Mouse (Mus musculus): ENCODE measurements around the gene B9d2. TPM values are rescaled to one million over a fixed set of nuclear protein-coding genes. Genes with fewer than 3 reads are reported as not detected.

The B9d2 gene
- polyA plus RNA-seq, 1 experiment from 2014 or later = 30.7 TPM

DNA sequence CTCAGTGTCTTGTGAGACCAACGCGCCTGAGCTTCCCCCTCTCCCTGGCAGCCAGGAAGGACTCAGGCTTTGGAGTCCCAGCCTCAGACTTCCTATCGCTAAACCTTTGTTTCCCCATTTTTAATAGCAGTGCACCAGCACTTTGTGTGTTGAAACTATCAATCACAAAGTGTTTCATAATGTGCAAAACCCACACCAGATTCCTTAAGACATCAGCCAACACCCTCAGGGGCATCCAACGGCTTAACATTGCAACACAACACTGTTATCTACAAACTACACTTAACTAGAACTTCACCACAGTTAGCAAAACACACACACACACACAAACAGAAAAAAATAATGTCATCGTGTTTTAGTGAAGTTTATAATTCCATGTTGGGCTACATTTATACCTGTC lies 30.7 kb upstream of the B9d2 start:
- no peak overlapping the region for H3K4me3 ChIP-seq (ENCODE audit: low read depth, low read length)
- WGBS = 89% methylated on average over 5 of the region's 5 CpGs
- H3K9ac ChIP-seq (ENCODE audit: low read length) = no peak overlapping the region
- H3K4me1 ChIP-seq (ENCODE audit: control insufficient read depth, insufficient read depth, low read length) = no peaks in the 10 kb centered on the region
- H3K27me3 ChIP-seq (ENCODE audit: control insufficient read depth, insufficient read depth, low read length) = no peaks in the 10 kb centered on the region
- H3K4me2 ChIP-seq = no peak overlapping the region
- no peaks in the 10 kb centered on the region for H3K36me3 ChIP-seq (ENCODE audit: control insufficient read depth, insufficient read depth, low read length)
- ATAC-seq (ENCODE audit: low FRiP score) (no peak), DNase-seq (ENCODE audit: low spot score, missing footprints) (no peak)
- no peaks in the 10 kb centered on the region for H3K9me3 ChIP-seq (ENCODE audit: control insufficient read depth, low read length)
- H3K27ac ChIP-seq (ENCODE audit: low read depth, low read length) = no peak overlapping the region

DNA sequence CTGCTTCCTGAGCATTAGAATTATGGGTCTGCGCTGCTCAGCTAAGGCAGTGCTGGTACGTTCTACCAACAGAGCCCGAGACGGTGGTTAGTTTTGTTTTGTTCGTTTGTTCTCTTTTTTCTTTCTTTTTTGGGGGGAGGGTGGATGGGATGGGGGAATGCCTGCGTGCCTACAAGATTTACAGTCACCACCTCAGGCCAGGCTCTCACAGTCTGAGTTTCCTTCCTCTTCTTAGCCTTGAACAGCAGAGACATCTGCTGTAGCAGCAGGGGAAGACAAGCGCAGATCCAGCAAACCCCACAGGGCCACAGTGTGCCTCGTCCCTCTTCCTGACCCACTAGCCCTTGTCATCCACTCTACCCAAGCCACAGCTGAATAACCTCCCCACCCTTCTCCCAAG lies 29.3 kb upstream of the B9d2 start:
- Histone ChIP-seq H3K27ac (ENCODE audit: low read depth, low read length) (no peak overlapping the region), H3K4me2 (no peak overlapping the region), H3K4me3 (ENCODE audit: low read depth, low read length) (no peak overlapping the region), H3K36me3 (ENCODE audit: control insufficient read depth, insufficient read depth, low read length) (no peaks in the 10 kb centered on the region), H3K9ac (ENCODE audit: low read length) (no peak overlapping the region), H3K9me3 (ENCODE audit: control insufficient read depth, low read length) (no peaks in the 10 kb centered on the region), H3K27me3 (ENCODE audit: control insufficient read depth, insufficient read depth, low read length) (no peaks in the 10 kb centered on the region), H3K4me1 (ENCODE audit: control insufficient read depth, insufficient read depth, low read length) (no peaks in the 10 kb centered on the region)
- DNase-seq (ENCODE audit: low spot score, missing footprints) (peak; percentile 47), ATAC-seq (ENCODE audit: low FRiP score) (no peak)
- WGBS = 91% methylated on average over 8 of the region's 8 CpGs

DNA sequence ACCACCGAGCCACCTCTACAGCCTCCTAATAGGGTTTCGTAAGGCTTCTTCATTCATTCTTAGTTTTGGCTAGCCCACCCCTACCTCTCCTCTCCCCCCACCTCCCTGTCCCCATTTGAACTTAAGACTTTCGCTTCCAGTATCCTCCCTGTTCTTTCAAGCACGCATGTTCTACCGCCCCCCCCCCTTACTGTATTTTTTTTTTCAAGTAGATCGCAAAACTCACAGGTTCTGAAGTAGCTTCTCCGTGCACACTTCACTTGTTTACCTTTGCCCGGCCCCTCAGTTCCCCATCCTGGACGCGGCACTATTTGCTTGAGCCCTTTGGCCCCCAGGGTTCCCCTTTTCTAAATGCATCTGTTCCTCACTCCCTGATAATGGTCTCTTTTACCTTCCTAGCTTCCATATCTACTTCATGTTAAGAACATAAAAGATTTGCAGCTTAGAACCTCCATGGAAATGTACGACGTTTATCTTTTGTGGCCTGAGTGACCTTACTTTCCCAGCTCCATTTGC lies 28.3 kb upstream of the B9d2 start:
- no peak overlapping the region for H3K4me3 ChIP-seq (ENCODE audit: low read depth, low read length)
- peaks cover under 1% of the 10 kb centered on the region; the same call in 1 of the 2 replicates for H3K4me1 ChIP-seq (ENCODE audit: control insufficient read depth, insufficient read depth, low read length)
- no peak for ATAC-seq (ENCODE audit: low FRiP score)
- H3K9ac ChIP-seq (ENCODE audit: low read length) = no peak overlapping the region
- H3K36me3 ChIP-seq (ENCODE audit: control insufficient read depth, insufficient read depth, low read length) = no peaks in the 10 kb centered on the region
- WGBS = 92% methylated on average over 12 of the region's 12 CpGs
- peak; percentile 35 for DNase-seq (ENCODE audit: low spot score, missing footprints)
- no peak overlapping the region for H3K4me2 ChIP-seq
- no peaks in the 10 kb centered on the region for H3K27me3 ChIP-seq (ENCODE audit: control insufficient read depth, insufficient read depth, low read length)
- H3K9me3 ChIP-seq (ENCODE audit: control insufficient read depth, low read length) = no peaks in the 10 kb centered on the region
- H3K27ac ChIP-seq (ENCODE audit: low read depth, low read length) = no peak overlapping the region

DNA sequence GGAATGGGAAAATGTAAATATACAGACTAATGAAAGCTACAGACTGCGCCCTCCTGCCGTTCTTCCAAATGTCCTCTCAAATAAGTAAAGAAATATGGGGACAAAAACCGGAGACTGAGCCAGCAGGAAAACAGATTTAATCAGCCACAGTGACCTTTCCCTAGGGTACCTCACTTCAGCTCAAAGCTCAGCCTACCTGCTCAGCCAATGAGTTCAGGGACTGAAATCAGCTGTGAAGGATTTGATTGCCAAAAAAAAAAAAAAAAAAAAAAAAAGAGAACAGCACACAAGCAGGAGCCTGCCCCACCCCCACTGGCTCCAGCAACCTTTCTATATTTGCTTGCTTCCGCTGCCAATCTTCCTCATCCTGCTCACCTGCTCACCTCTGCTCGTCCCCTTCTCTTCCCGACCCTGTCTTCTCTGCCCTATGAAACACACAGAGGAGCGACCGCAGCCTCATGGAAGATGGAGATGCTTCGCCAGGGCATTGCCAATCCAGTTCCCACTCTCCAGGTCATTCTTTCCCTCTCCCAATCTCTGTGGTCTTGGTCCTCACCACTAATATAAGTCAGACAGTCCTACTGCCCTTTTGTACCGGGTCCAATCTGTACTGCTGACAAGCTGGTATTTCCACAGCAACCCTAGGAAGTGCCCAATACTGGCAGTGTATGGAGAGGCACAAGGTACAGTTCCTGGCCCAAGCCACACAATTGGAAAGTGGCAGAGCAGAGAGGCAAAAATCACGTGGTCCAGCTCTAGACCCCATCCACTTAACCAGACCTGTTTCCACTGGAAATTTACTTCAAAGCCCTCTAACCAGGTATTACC lies 24.8 kb upstream of the B9d2 start:
- no peak overlapping the region for H3K4me3 ChIP-seq (ENCODE audit: low read depth, low read length)
- H3K9ac ChIP-seq (ENCODE audit: low read length) = no peak overlapping the region
- no peaks in the 10 kb centered on the region for H3K9me3 ChIP-seq (ENCODE audit: control insufficient read depth, low read length)
- 77% methylated on average over 11 of the region's 11 CpGs for WGBS
- DNase-seq (ENCODE audit: low spot score, missing footprints) (peak; percentile 82), ATAC-seq (ENCODE audit: low FRiP score) (no peak)
- H3K36me3 ChIP-seq (ENCODE audit: control insufficient read depth, insufficient read depth, low read length) = no peaks in the 10 kb centered on the region
- no peak overlapping the region for H3K4me2 ChIP-seq
- peaks cover 6% of the 10 kb centered on the region for H3K4me1 ChIP-seq (ENCODE audit: control insufficient read depth, insufficient read depth, low read length)
- no peak overlapping the region for H3K27ac ChIP-seq (ENCODE audit: low read depth, low read length)
- no peaks in the 10 kb centered on the region for H3K27me3 ChIP-seq (ENCODE audit: control insufficient read depth, insufficient read depth, low read length)

DNA sequence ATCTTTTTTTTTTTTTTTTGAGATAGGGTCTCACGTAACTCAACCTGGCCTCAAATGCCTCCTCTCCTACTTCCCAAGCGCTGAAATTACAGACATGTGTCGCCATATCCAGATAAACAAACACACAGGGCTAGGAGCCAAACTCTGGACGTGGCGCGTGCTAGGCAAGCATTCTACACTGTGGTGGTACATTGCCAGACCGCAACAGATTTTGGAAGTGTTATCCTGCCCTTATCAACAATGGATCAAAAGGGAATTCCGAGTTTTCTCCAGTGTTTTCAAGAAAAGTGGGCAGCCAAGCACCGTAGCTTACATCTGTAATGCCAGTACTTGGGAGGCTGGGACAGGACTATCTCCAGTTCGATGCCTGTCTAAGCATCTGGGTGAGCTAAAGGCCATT lies 22.8 kb upstream of the B9d2 start:
- Histone ChIP-seq H3K36me3 (ENCODE audit: control insufficient read depth, insufficient read depth, low read length) (no peaks in the 10 kb centered on the region), H3K9ac (ENCODE audit: low read length) (peak overlapping the region; percentile 64), H3K27me3 (ENCODE audit: control insufficient read depth, insufficient read depth, low read length) (no peaks in the 10 kb centered on the region), H3K4me2 (peak overlapping the region; percentile 85), H3K4me1 (ENCODE audit: control insufficient read depth, insufficient read depth, low read length) (peaks cover 6% of the 10 kb centered on the region), H3K4me3 (ENCODE audit: low read depth, low read length) (peak overlapping the region; percentile 67), H3K9me3 (ENCODE audit: control insufficient read depth, low read length) (no peaks in the 10 kb centered on the region), H3K27ac (ENCODE audit: low read depth, low read length) (no peak overlapping the region)
- WGBS = 47% methylated on average over 10 of the region's 10 CpGs
- DNase-seq (ENCODE audit: low spot score, missing footprints) = no peak
- no peak for ATAC-seq (ENCODE audit: low FRiP score)

DNA sequence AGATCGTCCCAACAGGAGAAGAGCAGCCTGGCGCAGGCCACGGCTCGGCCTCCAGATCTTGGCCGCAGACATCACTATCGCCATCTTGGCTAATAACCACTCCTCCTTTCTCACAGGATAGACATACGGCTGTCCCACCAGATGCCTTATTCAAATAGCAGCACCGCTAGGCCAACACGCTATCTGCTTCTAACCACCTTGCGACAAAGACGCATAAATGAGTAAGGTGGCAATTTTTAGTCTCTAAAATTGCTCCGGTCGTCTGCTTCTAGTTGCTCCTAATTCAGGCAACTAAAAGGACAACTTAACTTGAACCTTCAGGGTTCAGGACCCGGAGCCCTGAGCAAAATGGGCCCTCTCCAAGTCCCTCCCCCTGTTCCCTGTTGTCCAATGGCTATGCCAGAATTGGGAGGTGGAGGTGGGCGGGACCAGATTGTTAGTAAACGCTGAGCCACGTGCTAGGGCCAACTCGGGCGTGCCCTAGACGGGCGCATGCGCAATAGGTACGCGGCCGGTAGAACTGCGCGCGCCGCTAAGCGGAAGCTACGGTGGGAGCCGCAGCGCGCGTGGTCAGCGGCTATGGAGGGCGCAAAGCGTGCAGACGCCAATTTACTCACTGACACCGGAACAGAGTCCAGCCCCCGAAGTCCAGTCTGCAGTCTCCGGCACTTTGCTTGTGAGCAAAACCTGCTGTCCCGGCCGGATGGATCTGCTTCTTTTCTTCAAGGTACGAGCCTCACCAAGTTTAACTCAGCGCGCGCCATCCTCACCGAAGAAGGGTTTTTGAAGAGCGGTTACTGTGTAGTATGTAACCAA lies 21.7 kb upstream of the B9d2 start, which contains the start of the genes Bckdha and Exosc5:
TSS of gene Bckdha (minus strand) at position 325 of the 816 bp plus-strand sequence.
TSS of gene Exosc5 (plus strand) at position 508 of the 816 bp plus-strand sequence.
- Histone ChIP-seq H3K27ac (ENCODE audit: low read depth, low read length) (peak within 1 kb of the TSS; percentile 33; the same call in 1 of the 2 replicates), H3K9me3 (ENCODE audit: control insufficient read depth, low read length) (no peaks in the 10 kb centered on the region), H3K27me3 (ENCODE audit: control insufficient read depth, insufficient read depth, low read length) (no peaks in the 10 kb centered on the region), H3K4me2 (peak within 1 kb of the TSS; percentile 85), H3K36me3 (ENCODE audit: control insufficient read depth, insufficient read depth, low read length) (no peaks in the 10 kb centered on the region), H3K4me1 (ENCODE audit: control insufficient read depth, insufficient read depth, low read length) (peaks cover 6% of the 10 kb centered on the region), H3K4me3 (ENCODE audit: low read depth, low read length) (peak within 1 kb of the TSS; percentile 67), H3K9ac (ENCODE audit: low read length) (peak within 1 kb of the TSS; percentile 70)
- ATAC-seq (ENCODE audit: low FRiP score) (peak; percentile 99), DNase-seq (ENCODE audit: low spot score, missing footprints) (peak; percentile 100)
- under 1% methylated on average over 50 of the region's 50 CpGs for WGBS

DNA sequence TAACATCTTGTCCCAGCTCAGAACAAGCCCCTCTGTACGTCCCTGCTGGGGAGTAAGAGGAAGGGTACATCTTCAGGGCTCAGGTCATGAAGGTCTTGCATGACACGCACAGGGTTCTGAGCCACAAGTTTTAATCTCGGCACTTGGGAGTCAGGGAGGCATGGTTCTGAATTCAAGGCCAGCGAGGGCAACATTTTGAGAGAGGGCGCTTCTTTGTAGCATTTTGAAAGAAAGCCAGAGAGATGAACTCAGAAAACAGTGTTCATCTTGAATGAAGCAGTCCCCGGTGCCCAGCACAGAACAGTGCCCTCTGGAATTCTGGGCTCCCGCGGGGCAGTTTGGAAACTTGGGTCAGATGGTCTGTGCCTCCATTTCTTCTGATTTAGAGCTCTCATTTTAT lies 14.2 kb upstream of the B9d2 start:
- WGBS = 94% methylated on average over 8 of the region's 8 CpGs
- Histone ChIP-seq H3K36me3 (ENCODE audit: control insufficient read depth, insufficient read depth, low read length) (no peaks in the 10 kb centered on the region), H3K27ac (ENCODE audit: low read depth, low read length) (no peak overlapping the region), H3K4me3 (ENCODE audit: low read depth, low read length) (no peak overlapping the region), H3K9ac (ENCODE audit: low read length) (no peak overlapping the region), H3K9me3 (ENCODE audit: control insufficient read depth, low read length) (no peaks in the 10 kb centered on the region), H3K27me3 (ENCODE audit: control insufficient read depth, insufficient read depth, low read length) (no peaks in the 10 kb centered on the region), H3K4me1 (ENCODE audit: control insufficient read depth, insufficient read depth, low read length) (no peaks in the 10 kb centered on the region), H3K4me2 (no peak overlapping the region)
- DNase-seq (ENCODE audit: low spot score, missing footprints) = peak; percentile 65
- no peak for ATAC-seq (ENCODE audit: low FRiP score)

DNA sequence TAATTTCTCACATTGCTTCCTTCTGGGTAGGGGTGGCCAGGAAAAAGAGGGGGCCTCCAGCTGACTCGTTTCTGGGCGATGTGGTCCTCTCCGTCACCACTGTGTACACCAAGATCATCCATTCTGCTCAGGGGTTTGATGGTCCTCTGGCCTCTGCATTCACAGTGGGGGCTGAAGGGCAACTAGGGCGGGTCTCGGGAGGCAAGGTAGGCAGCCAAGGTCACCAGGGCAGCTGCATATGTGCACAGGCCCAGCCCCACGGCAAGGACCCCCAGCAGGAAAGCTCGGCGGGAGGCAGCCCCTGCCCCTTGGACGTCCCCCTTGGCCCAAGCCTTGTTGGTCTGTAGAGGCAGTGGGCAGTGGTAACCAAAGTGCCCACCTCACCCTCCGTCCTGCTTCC lies 11.4 kb upstream of the B9d2 start:
- Histone ChIP-seq H3K27me3 (ENCODE audit: control insufficient read depth, insufficient read depth, low read length) (peaks cover 7% of the 10 kb centered on the region), H3K4me1 (ENCODE audit: control insufficient read depth, insufficient read depth, low read length) (no peaks in the 10 kb centered on the region), H3K36me3 (ENCODE audit: control insufficient read depth, insufficient read depth, low read length) (no peaks in the 10 kb centered on the region), H3K27ac (ENCODE audit: low read depth, low read length) (no peak overlapping the region), H3K9ac (ENCODE audit: low read length) (no peak overlapping the region), H3K9me3 (ENCODE audit: control insufficient read depth, low read length) (no peaks in the 10 kb centered on the region), H3K4me3 (ENCODE audit: low read depth, low read length) (no peak overlapping the region), H3K4me2 (no peak overlapping the region)
- DNase-seq (ENCODE audit: low spot score, missing footprints) (no peak), ATAC-seq (ENCODE audit: low FRiP score) (no peak)
- 88% methylated on average over 10 of the region's 10 CpGs for WGBS

DNA sequence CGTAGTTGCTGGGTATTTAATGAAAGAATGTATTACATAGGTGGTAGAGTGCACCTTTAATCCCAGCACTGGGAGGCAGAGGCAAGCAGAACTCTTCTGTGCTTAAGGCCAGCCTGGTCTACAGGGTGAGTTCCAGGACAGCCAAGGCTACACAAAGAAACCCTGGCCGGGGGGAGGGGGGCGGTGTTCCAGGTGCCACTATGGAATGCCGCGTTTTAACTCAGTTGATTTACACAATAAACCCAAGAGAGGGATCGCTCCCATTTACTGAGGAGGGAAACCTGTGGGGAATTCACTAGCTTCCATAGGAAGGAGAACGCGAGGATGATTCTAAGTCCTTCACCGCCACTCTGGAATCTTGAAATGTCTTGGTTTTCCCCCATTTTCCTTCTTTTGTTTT lies 10.9 kb upstream of the B9d2 start:
- DNase-seq (ENCODE audit: low spot score, missing footprints) (peak; percentile 8), ATAC-seq (ENCODE audit: low FRiP score) (no peak)
- Histone ChIP-seq H3K27ac (ENCODE audit: low read depth, low read length) (no peak overlapping the region), H3K4me3 (ENCODE audit: low read depth, low read length) (no peak overlapping the region), H3K36me3 (ENCODE audit: control insufficient read depth, insufficient read depth, low read length) (no peaks in the 10 kb centered on the region), H3K27me3 (ENCODE audit: control insufficient read depth, insufficient read depth, low read length) (peaks cover 12% of the 10 kb centered on the region), H3K9ac (ENCODE audit: low read length) (no peak overlapping the region), H3K4me1 (ENCODE audit: control insufficient read depth, insufficient read depth, low read length) (no peaks in the 10 kb centered on the region), H3K9me3 (ENCODE audit: control insufficient read depth, low read length) (no peaks in the 10 kb centered on the region), H3K4me2 (no peak overlapping the region)
- WGBS = 80% methylated on average over 9 of the region's 9 CpGs
